Mouse (Mus musculus) spleen, adult 18-20 months (tissue): ENCODE measurements around the gene Caml.
A peak's percentile ranks its signal among the peaks of the same experiment; 100 is the strongest.
"Not testable (repeated sequence)": the region's sequence is repeated elsewhere in the genome, so short reads cannot be mapped to it uniquely, and the experiment has no call there.

Experiments
- DNase-seq, 2 experiments: peaks; one replicate each; pipeline ENCODE4 v3.0.0; 2022; ENCODE audit warnings: mixed read lengths in 2 of 2

Gene Caml

GRCm38 (mm10) chr13:55622649-55623541, at the start of gene Caml:
Caml (plus strand) TSS chr13:55623005.
- DNase-seq, result peak; percentile 75 to 85

GRCm38 (mm10) chr13:55573432-55573831, 49.4 kb upstream of the Caml start, which contains the start of gene Tmed9:
Tmed9 (plus strand) TSS chr13:55573732.
- no peak for DNase-seq

DNA sequence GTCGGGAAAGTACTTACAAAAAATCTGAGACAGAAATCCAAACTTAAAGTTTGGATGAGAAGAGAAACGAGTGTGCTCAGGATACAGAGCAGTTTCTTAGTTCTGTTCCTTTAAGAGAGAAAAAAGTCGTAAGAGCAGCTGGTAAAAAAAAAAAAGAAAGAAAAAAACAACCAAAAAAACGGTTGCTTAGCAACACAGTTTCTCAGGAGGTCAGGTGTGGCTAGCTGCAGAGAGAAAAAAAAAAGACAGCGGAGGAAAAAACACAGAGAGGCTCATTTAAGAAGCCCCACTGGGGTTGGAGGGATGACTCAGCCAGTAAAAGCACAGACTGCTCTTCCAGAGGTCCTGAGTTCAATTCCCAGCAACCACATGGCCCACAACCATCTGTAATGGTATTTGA, 48.5 kb upstream of the Caml start:
- DNase-seq, result no peak

GRCm38 (mm10) chr13:55575932-55576331, 46.9 kb upstream of the Caml start:
- DNase-seq, result no peak

- DNase-seq, result not testable (repeated sequence)
Measured at GRCm38 (mm10) chr13:55576872-55577271, 45.9 kb upstream of the Caml start.

DNA sequence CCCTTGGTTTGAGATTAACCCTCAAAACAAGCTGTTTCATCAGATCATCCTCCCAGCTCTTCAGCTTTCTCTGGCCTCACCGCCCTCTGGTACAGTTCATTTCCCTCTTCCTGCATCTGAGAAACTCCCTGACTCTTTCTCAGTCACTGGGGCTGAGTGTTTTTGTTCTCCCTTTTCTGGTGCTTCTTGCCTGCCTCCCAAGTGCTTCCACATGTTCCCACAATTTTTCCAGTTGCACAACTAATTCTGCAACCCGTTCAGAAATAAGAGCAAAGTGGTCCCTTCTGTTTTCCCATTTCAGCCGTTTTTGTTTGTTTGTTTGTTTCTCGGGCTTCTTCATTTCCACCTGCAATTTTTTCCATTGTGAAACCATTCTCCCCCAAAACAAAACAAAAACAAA, 44.7 kb upstream of the Caml start:
- DNase-seq, result no peak

DNA sequence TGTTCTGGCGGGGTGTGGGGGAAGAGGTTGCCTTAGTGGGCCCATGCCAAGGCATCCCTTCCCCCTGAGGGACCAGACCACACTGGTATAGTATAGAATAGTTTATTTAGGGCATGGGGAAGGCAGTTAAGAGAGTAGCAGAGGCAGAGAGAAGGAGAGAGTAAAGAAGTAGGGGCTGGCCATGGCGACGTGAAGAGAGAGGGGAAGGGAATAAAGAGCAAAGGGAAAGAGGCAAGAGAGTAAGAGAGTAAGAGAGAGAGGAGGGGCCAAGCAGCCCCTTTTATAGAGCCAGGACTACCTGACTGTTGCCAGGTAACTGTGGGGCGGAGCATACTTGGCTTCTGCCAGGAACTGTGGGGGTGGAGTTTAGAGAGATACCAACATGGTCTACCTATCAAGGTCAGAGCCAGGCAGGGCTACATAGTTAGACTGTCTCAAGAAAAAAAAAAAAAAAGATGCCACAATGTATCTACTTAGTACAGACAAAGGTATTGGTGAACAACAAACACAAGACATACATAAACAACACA, 30.8 kb upstream of the Caml start:
- DNase-seq, result no peak

DNA sequence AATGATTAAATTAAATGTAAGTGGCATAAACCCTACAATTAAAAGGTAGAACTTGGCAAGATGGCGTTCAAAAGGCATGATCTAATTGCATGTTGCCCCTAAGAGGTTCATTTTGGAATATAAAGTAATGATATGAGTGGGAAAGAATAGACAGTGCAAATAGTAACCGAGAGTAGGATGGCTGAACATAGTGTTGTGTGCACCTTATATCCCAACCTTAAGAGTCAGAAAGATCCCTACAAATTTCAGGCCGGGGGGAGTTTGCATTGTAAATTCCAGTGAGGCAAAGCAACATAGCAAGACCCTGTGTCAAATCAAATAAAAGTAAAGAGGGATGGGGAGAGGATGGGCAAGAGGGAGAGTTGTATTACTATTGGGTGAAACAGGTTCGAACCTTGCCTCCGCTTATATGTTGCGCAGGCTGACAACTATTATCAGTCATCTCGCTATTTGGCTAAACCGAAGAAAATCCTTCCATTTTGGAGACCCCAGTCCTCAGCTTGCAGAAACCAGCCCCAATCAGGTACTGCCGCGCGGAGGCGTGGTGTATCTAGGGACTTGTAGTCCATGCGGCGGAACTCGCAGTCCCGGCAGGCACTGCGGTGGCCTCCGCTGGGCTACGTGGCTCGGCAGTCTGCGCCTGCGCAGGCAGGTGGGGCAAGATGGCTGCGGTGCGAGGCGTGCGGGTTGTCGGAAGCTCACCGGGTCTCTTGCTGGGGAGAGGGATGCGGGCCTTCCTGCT, 30.1 kb upstream of the Caml start:
- peak; percentile 93 to 94 for DNase-seq

GRCm38 (mm10) chr13:55593254-55593747, 29.5 kb upstream of the Caml start:
- no peak for DNase-seq

GRCm38 (mm10) chr13:55595375-55595774, 27.4 kb upstream of the Caml start:
- no peak for DNase-seq

DNA sequence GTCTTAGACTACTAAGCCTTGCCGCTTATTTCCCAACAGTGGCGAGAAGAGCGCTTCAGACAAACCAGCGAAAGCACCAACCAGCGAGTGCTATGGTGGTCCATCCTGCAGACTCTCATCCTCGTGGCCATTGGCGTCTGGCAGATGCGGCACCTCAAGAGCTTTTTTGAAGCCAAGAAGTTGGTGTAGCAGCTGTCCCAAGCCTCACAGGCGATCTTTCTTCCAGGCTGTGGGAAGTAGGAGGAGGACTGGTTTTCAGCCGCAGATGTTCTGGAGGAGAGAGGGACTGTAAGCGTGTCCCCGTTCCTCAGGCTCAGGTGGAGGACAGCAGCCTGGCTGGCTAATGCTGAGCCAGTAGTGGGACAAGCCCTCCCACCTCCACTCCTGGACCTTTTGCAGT, 26.0 kb upstream of the Caml start:
- no peak for DNase-seq

DNA sequence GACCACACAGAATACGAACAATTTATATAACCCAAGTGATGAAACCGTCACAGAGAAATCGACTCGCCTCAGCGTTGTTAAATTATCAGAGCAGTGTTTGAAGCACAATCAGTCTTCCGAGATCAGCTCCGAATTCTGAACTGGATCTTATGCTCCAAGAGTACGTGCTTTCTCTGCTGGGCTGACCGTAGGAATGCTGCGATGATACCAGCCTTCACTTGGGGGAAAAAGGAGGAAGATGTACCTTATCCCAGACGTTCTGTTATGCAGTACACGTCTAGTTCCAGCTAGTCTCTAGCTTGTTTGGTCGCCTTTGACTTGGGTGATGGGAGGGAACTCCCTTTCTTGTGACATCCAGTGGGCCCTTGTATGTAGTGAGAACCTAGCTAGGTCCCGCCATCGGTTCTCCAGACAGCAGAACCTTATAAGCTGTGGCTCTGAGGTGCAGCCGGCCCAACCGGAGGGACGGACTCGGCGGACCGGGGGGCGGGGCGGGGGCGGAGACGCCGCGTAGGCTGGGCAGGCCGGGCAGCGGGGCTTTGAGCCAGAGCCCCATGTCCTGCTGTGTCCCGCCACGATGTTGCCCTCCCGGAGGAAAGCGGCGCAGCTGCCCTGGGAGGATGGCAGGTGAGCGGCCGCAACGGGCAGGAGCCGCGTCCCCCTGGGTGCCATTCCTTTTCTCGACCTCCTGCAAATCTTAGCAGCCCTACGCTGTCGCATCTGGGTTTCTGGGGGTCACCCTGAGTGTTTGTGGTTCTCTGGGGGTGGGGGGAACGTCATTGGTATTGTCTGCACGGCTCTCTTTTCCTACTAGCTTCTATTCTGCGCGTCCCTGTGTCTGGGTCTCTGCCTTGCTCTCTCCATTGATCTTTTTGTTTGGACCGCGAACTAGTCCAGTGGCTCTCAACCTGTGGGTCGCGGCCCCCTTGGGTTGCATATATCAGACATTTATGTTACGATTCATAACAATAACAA, 23.0 kb upstream of the Caml start, which contains the start of gene B4galt7:
Gene B4galt7, plus strand, starts transcription at position 331 of the 975 bp plus-strand sequence.
- peak; percentile 71 to 84 for DNase-seq

DNA sequence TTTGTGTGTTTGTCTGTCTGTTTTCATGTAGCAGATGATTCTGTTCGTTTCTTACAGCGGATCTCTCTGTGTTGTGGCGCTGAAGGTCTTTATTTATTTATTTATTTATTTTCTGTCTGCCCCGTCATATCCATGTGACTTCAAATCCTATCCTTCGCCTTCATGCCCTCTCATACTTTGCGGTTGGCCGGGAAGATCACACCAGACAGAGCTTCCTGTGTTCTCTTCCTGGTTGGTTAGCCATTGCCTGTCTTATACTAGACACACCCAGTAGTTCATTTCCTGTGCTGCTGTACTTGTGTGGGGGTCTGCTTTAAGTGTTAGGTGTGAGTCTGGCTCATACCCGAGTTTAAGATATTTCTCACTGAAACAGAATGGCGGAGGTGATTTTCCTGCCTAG, 22.1 kb upstream of the Caml start:
- DNase-seq, result peak in 1 of 2 experiments; percentile 22

DNA sequence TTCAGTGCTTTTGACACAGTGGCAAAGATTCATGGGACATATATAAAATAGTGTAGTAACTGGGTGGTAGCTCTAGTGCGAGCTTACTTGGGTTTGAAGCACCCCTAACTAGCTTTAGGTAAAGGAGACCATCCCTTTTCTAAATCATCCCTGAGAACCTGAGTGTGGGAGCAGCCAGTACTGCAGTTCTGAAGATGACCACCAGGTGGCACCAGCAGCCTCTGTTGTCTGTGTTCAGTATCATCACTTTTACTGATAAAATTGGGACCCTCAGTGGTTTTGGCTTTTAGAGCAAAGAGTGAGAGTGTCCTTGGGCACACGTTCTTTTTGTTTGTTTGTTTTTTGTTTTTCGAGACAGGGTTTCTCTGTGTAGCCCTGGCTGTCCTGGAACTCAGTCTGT, 21.2 kb upstream of the Caml start:
- peak; percentile 58 to 84 for DNase-seq

DNA sequence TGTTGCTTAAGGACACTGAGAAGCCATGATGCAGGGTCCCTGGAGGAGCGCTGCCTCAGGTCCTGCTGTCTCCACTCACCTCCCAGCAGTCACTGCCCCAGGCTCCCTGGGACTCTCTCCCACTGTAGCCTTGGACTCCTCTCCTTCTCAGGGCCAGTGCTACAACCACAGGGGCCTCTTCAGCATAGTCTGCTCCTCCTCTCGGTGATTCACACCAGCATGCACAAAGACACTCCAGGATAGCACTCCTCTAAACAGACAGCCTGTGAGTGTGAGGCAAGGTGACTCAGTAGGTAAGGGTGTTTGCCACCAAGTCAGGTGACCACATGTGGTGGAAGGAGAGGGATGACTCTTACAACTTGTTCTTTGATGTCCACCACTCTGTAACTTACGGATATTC, 18.2 kb upstream of the Caml start:
- no peak for DNase-seq

DNA sequence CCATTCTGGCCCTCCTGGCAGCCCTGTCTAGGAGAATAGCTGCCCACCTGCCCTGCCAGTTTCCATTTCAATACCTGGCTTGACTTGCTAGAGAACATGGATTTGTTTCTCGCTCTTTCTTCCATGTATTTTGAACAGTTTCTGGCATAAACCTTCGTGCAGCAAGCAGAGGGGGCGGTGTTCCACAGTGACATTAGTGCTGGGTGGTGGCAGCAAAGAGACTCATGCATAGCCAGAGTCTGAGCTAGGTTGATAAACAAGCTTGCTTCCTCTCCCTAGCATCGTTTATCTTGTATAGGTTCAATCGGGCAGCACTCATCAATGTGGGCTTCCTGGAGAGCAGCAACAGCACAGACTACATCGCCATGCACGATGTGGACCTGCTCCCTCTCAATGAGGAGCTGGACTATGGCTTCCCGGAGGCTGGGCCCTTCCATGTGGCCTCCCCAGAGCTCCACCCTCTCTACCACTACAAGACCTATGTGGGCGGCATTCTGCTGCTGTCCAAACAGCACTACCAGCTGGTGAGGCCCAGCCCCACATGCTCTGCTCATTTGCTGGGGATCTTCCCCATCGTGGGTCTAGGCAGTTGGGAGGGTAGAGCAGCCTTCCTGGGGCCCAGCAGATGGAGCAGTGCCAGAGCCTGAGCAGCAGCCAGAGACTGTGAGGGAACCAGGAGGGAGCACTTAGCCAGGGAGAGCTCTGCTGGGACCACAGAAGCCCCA, 15.7 kb upstream of the Caml start:
- no peak for DNase-seq

- DNase-seq, result no peak
Measured at GRCm38 (mm10) chr13:55607624-55608006, 15.2 kb upstream of the Caml start.

DNA sequence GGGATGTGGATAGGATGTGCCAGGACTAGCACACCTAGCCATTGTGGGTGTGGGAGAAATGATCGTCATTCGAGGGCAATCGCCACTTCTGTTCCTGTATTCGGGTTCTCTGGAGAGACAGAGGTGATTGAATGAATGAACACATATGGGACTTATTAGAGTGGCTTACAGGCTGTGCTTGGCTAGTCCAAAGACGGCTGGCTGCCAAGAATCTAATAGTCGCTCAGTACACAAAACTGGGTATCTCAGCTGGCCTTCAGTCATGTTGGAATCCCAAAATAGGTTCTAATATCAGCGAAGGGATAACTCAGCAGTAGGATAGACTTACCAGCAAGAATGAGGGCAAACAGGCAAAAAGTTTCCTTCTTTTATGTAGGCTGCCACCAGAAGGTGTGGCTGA, 10.8 kb upstream of the Caml start:
- no peak for DNase-seq

- DNase-seq, result no peak
Measured at GRCm38 (mm10) chr13:55613471-55613870, 9.3 kb upstream of the Caml start.

DNA sequence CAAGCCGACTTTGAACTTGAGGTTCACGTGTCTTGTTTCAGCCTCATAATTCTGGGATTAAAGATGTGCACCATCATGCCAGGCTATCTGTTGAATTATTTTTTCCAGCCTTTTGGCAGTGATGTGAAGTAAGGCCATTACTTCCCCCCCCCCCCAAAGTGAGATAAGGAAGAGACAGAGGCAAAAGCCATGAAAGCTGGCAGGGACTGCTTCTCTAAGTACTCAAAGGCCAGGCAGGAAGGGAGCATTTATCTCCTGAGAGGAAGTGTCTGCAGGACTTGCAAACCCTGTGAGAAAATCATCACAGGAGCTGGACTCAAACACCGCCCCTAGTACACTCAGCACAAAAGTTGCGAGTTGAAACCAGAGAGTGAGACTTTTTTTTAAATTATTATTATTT, 3.5 kb upstream of the Caml start:
- no peak for DNase-seq

DNA sequence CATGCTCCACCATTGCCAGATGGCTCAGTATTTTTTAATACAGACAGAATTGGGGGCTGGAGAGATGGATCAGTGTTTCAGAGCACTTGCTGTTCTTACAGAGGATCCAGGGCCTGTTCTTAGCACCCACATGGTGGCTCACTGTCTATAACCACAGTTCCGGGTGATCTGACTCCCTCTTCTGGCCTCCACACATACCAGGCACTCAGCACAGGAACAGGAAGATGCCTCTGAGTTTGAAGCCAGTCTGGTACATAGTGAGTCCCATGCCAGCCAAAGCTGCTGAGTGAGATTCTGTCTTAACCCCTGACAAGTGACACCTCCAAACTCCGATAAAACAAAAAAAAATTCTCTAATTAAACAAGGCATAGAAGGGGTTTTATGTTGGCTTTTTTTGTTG, 2.5 kb upstream of the Caml start:
- DNase-seq, result no peak
